Mouse (Mus musculus): Measurements from ENCODE around the gene Ndst2.
A peak's percentile ranks its signal among the peaks of the same experiment; 100 is the strongest.

Ndst2 gene

GRCm38 (mm10) chr14:20701554-20701953 lies 32.8 kb downstream of the Ndst2 start:
- DNase-seq (ENCODE audit: extremely low spot score, low read depth, low spot score), result no peak

GRCm38 (mm10) chr14:20700362-20700761 lies 34.0 kb downstream of the Ndst2 start:
- no peak for DNase-seq (ENCODE audit: extremely low spot score, low read depth, low spot score)

GRCm38 (mm10) chr14:20698515-20698914 lies 35.8 kb downstream of the Ndst2 start:
- no peak for DNase-seq (ENCODE audit: extremely low spot score, low read depth, low spot score)

- DNase-seq (ENCODE audit: extremely low spot score, low read depth, low spot score), result no peak
These were observed 37.4 kb downstream of the Ndst2 start for GRCm38 (mm10) chr14:20696986-20697385.

GRCm38 (mm10) chr14:20695761-20696520 lies 38.4 kb downstream of the Ndst2 start:
- no peak for DNase-seq (ENCODE audit: extremely low spot score, low read depth, low spot score)

GRCm38 (mm10) chr14:20694884-20695760 lies 39.2 kb downstream of the Ndst2 start, which contains the start of gene Fut11:
Gene Fut11 (plus strand): TSS chr14:20694968.
- no peak for DNase-seq (ENCODE audit: extremely low spot score, low read depth, low spot score)

GRCm38 (mm10) chr14:20694185-20694883 lies 40.0 kb downstream of the Ndst2 start:
- no peak for DNase-seq (ENCODE audit: extremely low spot score, low read depth, low spot score)

- DNase-seq (ENCODE audit: extremely low spot score, low read depth, low spot score), result no peak
These were observed 40.7 kb downstream of the Ndst2 start for GRCm38 (mm10) chr14:20693589-20694101.

- no peak for DNase-seq (ENCODE audit: extremely low spot score, low read depth, low spot score)
These were observed 42.6 kb downstream of the Ndst2 start for GRCm38 (mm10) chr14:20691772-20692171.

GRCm38 (mm10) chr14:20689009-20689408 lies 45.4 kb downstream of the Ndst2 start:
- DNase-seq (ENCODE audit: extremely low spot score, low read depth, low spot score), result no peak

GRCm38 (mm10) chr14:20686576-20686975 lies 47.8 kb downstream of the Ndst2 start:
- no peak for DNase-seq (ENCODE audit: extremely low spot score, low read depth, low spot score)

- DNase-seq (ENCODE audit: extremely low spot score, low read depth, low spot score), result no peak
These were observed 51.9 kb downstream of the Ndst2 start for GRCm38 (mm10) chr14:20682498-20682897.

GRCm38 (mm10) chr14:20681742-20682141 lies 52.6 kb downstream of the Ndst2 start:
- DNase-seq (ENCODE audit: extremely low spot score, low read depth, low spot score), result no peak

- no peak for DNase-seq (ENCODE audit: extremely low spot score, low read depth, low spot score)
These were observed 56.5 kb downstream of the Ndst2 start for GRCm38 (mm10) chr14:20677906-20678305.

- peak; percentile 99 for DNase-seq (ENCODE audit: extremely low spot score, low read depth, low spot score)
These were observed 60.1 kb downstream of the Ndst2 start, which contains the start of gene Sec24c for GRCm38 (mm10) chr14:20674064-20674833. Gene Sec24c (plus strand): TSS chr14:20674308.

GRCm38 (mm10) chr14:20673735-20674063 lies 60.7 kb downstream of the Ndst2 start:
- no peak for DNase-seq (ENCODE audit: extremely low spot score, low read depth, low spot score)

Measured in hindlimb bud, embryonic 11.5 days (tissue).